Mouse (Mus musculus): ENCODE measurements around the gene Dusp23.

The Dusp23 gene

DNA sequence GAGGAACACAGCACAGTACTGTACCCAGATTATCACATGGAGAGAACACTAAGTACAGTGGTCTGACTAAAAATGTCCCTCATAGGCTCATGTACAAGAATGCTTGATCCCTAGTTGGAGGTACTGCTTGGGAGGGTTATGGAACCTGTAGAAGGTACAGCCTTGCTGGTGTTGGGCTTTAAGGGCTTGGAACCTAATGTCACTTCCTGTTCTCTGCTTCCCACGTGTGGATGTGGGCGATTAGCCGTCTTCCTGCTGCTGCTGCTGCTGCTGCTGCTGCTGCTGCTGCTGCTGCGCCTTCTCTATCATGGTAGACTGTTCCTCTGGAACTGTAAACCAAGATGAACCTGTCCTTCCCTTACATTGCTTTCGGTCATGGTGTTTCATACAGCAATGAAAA is 9.2 kb downstream of the Dusp23 start:
- DNase-seq (ENCODE audit: low read depth, low spot score): no peak

DNA sequence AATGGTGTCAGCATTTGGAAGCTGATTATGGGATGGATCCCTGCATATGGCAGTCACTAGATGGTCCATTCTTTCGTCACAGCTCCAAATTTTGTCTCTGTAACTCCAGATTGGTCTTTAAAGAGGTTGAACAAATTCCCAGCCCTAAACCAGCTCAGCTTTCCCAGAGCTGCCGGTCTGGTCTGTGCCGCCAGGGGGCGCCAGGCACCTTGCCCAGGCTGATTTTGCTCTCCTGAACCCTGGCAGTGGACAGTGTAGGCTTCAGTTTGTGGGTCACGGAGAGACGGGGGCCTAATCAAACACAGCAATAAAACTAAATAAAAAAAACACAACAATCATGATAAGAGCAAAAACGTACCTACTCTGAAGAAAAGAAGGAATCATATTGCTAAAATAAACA is 13.5 kb downstream of the Dusp23 start:
- peak; percentile 67 for DNase-seq (ENCODE audit: low read depth, low spot score)

DNA sequence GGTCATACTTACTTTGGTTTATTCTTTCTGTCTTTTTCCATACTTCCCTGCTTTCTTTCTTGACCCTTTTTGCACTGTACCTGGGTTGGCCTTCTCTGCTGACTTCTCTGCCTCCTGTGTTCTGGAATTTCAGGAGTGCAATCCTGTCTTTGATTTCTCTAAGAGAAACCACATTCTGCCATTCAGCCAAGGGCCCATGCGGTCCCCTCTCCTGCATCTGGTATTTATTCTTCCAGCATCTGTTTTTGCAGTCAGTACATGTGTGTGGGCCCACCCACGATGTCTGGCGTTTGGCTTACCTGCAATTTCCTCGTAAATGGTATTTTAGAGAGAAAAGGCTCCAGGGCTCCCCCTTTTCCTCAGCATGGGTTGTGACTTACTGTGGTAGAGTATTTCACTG is 14.6 kb downstream of the Dusp23 start:
- DNase-seq (ENCODE audit: low read depth, low spot score): no peak

DNA sequence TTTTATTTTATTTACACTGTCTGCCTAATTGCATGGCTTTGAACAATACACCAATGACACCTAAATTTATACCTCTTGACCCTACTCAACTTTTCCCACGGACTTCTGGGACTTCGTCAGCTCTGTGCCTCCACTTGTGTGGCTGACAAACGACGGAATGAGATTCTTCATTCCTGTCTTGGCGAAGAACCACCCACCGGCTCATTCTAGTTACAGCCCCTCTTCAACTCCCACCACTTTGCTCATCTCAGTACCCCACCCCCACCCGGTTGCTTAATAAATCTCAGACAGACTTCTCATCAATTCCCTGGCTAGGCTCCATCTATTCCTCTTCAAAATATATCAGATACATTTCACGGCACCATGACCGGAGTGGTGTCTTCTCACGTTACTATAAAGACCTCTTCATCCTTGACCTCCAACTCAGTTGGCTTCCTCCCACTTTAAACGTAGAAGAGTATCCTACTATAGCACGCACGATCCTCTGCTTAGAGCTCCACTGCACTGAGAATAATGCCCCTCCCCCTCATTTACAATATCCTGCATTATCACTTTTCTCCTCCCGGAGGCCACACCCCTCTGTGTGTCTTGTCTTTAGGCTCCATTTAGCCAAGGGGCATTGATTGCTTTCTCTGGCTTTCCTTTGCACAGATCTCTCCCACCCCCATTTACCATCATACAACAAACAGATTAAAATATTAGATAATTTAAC is 15.2 kb downstream of the Dusp23 start:
- no peak for DNase-seq (ENCODE audit: low read depth, low spot score)

DNA sequence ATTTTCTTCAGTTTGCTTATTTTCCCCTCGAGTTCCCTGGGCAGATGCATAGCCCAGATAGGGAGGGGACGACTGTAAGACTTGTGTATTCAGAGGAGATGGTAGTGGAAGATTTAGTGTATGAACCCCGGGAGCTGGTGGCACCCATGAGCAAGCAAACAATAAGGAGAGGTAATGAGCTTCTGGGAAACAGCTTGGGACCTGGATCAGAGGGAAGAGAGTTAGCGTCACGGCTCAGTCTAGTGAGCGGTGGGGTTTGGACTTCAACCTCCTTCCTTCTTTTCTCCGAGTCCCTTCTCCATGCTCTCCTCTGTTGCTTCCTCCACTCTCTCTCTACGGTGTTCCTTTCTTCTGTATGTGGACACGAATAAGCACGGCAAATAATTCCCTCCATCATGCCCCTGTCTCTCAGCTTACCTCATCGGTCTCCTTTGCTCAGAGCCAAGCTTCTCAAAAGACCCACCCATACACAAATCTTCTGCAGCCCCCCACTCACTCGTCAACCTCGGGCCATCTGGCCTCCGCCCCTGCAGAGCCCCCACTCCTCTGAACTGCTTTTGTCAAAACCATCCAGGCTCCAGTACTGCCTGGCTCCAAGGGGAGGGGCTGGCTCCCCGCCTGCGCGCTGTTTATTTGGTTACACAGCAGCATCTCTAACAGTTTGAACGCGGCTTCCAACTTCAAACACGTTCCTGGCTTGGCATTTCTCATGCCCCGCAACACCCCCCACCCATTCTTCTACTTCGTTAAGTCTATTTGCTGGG is 16.0 kb downstream of the Dusp23 start:
- no peak for DNase-seq (ENCODE audit: low read depth, low spot score)

DNA sequence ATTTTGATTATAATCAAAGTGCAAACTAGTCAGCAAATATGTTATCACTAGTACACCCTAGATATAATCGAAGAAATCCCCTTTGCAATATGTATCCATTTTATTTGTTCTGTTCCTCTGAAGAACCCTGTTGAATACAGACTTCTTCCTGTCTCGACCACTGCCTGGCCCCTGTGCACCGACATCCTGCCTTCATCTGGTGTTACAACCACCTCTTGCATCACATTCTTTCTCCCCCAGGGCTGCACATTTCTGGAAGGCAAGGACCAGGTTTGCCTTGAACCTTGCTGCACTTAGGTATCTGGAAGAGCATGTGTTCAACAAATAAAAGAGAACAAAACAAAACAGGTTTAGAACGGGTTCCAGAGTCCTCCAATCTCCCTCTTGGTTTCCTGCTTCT is 17.4 kb downstream of the Dusp23 start:
- DNase-seq (ENCODE audit: low read depth, low spot score): no peak

DNA sequence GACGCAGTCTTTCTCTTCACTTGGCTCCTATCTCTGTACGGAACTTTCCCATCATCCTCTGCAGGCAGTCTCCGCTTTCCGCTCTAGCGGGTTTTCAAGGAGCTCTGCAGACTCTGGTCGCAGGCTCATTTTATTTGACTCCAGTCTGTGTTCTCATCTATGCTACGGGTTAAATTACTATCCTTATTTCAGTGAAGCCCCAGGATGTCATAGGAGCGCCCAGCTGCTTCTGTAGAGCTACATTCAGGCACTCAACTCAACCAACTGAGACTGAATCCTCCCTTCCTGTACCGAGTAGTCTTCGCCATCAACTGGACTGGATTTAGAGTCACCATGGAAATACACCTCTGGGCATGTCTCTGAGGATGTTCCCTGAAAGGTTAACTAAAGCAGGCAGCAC is 18.1 kb downstream of the Dusp23 start:
- DNase-seq (ENCODE audit: low read depth, low spot score): no peak

DNA sequence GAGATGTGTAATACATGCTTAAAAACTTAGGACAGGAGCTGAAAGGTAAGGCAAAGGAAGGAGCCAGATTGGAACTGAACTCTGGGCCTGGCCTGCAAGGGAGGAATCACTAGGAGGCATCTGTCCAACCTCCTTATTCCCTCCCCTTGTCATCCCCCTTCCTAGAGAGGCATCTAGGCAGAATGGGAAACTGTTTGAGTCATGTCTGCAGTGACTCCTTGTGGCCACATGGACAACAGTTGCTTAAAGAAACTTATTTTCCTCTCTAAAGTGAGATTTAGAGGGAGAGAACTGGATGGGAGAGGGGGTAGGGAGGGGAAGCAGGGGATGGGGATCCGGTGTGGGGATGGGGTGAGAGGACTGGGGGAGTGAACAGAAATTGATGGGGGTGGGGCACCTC is 20.0 kb downstream of the Dusp23 start:
- DNase-seq (ENCODE audit: low read depth, low spot score): peak; percentile 30

DNA sequence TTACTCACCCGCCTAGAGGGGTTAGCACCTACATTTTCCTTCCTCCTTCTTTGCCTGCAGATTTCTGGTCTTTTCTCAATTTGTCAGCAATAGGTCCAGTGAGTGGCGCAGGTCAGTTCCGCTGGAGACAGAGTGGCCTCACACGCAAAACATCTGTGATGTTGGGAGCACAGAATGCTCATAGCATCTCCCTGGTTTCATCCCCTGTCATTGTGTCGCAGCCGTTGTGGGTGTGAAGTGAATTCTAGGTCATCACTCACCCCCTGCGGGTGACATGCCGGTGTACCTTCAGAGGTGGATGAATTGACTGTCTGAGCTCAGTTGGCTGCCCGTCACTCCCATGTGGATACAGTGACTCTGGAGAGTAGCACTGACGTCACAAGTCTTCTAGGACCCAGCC is 21.5 kb downstream of the Dusp23 start:
- DNase-seq (ENCODE audit: low read depth, low spot score): no peak

DNA sequence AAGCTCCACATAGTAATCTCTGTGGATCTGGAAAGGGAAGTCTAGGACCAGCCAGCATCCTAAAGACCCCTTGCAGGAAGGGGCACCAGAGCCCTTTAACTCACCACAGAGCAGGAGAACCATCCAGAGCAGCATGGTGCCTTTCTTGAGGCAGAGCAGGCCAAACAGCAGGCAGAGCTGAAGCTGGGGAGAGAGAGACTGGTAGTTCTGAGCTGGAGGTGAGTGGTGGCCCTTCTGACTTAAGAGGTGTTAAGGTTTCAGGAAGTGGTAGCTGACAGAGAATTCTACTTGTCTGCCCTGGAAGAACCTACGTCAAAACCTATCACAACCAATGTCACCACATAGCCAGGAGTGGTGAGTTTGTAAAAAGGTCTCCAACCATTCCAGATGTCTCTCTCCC is 30.4 kb downstream of the Dusp23 start, which contains the start of gene Fcrl6:
Gene Fcrl6 (minus strand): TSS at position 226 of the 400 bp plus-strand sequence.
- DNase-seq (ENCODE audit: low read depth, low spot score): no peak

DNA sequence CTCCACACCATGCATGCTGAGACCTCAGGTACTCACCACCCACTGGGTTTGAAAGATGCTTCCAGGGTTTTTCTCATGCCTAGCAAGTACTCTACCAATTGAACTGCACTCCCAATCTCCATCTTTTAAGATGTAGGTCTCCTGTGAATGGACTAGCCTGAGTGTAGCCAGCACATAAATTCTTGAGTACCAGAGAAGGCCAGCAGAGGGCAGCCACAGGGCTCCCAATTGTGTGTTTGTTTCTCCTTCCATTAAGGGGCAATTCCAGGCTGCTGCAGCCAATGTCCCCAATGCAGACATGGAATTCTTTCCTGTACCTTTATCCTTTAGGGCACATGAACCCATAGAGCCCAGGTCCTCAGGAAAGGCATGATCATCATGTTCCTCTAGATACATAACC is 38.3 kb downstream of the Dusp23 start:
- DNase-seq (ENCODE audit: low read depth, low spot score): peak; percentile 63

DNA sequence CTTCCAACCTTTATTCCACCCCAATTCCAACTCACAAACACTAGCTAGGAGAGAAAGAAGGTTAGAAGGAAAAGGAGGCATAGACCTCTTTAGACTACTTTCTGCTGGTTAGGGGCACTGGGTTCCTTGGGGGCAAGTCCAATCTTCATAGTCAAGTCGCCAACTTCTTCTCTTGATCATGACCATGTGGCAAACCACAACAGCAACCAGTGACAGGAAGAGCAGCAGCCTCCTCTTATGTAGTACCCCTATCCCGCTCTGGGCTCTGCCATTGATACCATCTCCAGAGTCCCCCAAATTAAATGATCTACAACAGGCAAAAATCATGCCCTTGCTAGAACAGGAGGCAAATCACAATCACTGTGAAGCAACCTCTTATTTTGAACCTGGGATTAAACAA is 38.8 kb downstream of the Dusp23 start:
- no peak for DNase-seq (ENCODE audit: low read depth, low spot score)

DNA sequence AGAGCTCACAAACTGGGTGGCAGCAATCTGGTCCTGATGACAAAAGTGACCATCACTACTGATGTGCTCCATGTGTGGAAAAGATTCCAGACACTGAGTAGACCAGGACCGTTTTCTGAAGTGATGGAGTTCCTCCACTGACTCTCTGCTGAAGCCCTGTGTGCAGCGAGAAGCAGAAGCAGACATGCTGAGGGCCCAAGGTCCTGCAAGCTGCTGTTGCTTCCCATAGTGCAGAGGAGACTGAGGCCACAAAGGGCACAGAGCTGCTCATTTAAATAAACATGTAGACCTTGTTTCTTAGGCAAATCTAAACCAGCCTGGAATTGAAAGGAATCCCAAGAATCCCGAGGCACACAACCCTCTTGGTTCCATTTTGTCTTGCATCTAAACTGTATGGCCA is 39.4 kb downstream of the Dusp23 start:
- DNase-seq (ENCODE audit: low read depth, low spot score): no peak

DNA sequence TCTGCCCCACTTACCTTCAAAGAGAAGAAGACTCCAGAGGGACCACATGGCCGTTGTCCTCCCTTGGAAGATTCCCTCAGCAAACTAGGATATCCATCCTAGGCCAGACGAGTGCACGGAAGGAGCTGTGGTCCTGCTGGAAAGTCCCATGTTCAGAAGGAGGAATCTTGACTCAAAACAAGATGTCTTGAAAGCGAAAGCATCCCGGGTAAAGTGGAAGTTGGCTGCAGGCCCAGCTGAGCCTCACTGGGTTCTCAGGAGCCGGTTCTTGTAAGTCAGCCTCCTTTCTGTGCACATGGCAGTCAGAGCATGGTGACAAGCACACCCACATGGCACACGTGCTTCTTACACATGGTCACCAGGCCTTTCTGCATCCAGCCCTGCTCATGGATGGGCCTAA is 42.4 kb downstream of the Dusp23 start, which contains the start of gene Slamf8:
Gene Slamf8 (minus strand): TSS at position 184 of the 400 bp plus-strand sequence.
- DNase-seq (ENCODE audit: low read depth, low spot score): no peak

DNA sequence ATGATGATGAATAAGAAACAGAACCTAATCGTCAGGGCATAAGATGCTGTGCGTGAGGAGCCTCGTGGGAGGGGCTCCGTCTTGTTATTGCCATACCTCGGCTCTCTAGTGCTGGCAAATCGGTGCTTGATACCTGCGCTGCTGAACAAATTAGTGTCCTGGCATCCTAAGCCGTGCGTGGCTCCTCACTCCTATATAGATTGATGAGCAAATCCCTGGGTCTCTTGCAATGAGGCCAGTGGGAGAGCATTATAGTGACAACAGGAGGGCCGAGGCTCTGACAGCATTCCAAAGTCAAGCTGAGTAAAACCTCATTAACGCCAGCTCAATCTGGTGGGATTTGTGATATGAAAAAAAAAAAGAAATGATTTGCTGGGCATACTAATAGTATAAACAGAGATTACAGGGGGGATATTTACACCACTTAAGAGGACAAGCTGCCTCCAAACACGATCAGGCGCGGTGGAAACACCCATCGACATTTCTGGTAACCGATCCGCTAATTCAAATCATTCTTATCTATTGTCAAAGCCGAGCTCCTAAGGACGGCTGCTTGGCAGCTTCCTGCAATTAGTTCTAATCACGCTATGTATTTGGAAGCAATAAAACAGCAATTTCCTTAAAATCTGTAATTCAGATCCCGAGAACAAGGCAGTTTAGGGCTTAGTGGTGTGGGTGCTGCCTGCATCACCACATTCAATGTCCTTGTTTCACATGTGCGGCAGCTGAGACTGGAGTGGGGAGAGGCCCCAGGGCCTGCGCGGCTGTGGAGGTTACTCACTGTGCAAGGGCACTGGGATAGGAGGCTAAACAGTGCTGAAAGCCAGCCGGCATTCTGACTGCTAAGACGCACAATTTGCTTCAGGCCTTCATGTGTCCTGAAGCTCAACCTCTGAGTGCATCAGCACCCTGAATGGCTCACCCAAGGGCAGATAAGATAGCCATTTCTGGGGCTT is 46.9 kb downstream of the Dusp23 start:
- no peak for DNase-seq (ENCODE audit: low read depth, low spot score)

DNA sequence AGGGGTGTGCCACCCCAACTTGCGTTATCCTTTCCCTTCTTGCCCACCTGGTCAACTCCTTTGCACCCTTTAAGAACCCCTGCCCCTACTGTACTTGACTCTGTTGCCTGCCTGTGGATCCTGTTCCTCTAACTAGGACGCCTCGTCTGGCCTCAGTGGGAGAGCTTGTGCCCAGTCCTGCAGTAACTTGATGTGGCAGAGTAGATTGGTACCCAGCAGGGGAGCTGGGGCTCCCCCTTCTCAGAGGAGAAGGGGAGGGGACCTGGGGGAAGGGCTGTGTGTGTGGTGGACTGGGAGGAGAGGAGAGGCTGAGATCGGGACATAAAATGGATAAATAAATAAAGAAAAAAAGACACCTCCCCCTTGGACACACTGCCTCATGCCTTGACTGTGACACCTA is 47.7 kb downstream of the Dusp23 start:
- no peak for DNase-seq (ENCODE audit: low read depth, low spot score)

DNA sequence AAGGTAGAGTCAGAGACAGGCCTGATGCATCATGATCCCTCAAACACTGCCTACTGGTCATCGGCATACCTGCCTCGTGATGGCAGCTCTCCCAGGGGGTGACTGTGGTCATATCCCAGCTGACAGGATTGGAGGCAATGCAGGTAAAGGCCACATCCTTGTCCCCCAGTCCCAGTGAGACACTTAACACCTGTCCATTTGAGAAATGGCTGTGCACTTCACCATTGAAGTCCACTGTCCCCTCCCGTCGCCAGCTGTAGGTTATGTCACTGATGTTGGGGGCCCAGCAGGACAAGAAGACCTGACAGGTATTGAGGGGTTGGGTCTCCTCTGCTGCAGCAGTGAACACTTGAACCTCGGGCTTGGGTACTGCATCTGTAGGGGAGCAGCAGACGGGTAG is 48.5 kb downstream of the Dusp23 start:
- no peak for DNase-seq (ENCODE audit: low read depth, low spot score)

DNA sequence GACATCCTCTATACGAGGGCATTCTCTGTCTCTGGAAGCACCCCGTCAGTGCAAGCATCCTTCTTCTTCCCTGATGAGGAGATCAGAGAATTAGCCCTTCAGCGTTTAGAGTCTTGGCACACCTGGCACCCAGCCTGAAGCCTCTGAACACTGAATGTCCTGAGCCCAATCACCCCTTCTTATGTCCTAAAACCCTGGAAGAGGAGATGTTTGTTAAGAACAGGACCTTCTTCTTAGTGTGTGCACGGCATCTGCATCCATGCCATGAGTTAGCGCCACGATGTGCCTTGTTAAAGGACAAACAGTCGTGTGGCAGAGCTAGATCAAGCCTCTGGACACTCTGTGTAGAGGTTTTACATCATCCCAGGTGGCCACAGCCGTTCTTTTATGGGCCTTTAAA is 50.3 kb downstream of the Dusp23 start:
- DNase-seq (ENCODE audit: low read depth, low spot score): no peak

Measured in ZHBTc4 (cell line).